Mouse (Mus musculus): ENCODE measurements around the gene Abcc3. TPM values are rescaled to one million over a fixed set of nuclear protein-coding genes. Genes with fewer than 3 reads are reported as not detected.

Gene Abcc3
- polyA plus RNA-seq, 2 experiments, result 3.5 to 4.7 TPM

DNA sequence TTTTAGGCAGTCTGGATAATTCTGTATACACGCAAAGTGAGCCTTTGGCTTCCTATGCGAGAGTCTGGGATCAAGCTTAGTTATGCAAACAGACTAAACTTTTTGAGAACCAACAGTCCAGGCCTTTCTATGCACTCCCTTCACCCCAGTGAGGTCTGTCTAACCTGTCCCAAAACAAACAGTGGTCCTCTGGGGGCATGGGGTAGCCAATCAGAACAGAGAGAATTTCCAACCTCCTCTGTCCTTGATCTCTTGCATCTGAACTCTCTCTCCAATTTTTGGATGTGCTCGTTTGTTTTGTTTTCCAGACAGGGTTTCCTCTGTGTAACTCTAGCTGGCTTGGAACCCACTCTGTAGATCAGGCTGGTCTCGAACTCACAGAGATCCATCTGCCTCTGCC, 3.8 kb downstream of the Abcc3 start:
- Histone ChIP-seq H3K4me2 (ENCODE audit: low read depth) (no peak overlapping the region), H3K27ac (no peak overlapping the region), H3K4me3 (ENCODE audit: insufficient read depth in 1 of 2, low read depth in 2 of 2, low read length in 2 of 2) (no peak overlapping the region), H3K27me3 (ENCODE audit: control insufficient read depth, insufficient read depth, low read length) (peaks cover 2% of the 10 kb centered on the region; the same call in 1 of the 2 replicates), H3K9me3 (ENCODE audit: control insufficient read depth, low read length) (no peaks in the 10 kb centered on the region), H3K9ac (replicated peaks) (no peak overlapping the region), H3K36me3 (replicated peaks; ENCODE audit: control insufficient read depth, insufficient read depth, low read depth) (no peaks in the 10 kb centered on the region), H3K4me1 (replicated peaks; ENCODE audit: control insufficient read depth in 2 of 2, insufficient read depth in 2 of 2, low read length in 1 of 2) (peaks cover 0 to 4% of the 10 kb centered on the region in 2 experiments; a peak in 1 of 4 replicates)
- ATAC-seq (ENCODE audit: insufficient read depth), result no peak
- no peak for DNase-seq (ENCODE audit: low read depth in 3 of 3, low spot score in 3 of 3)
- WGBS (ENCODE audit: insufficient replicate concordance), result 54% methylated on average over 4 of the region's 4 CpGs
- TF ChIP-seq CTCF (IDR thresholded peaks at IDR 0.05; ENCODE audit: low read depth), result no peak

GRCm38 (mm10) chr11:94387756-94388155, 5.0 kb downstream of the Abcc3 start:
- TF ChIP-seq CTCF (IDR thresholded peaks at IDR 0.05; ENCODE audit: low read depth), result no peak
- no peak for TF ChIP-seq EP300 (IDR thresholded peaks at IDR 0.05; ENCODE audit: low read depth)
- H3K27ac ChIP-seq, result no peak overlapping the region
- ATAC-seq (ENCODE audit: insufficient read depth) (no peak), DNase-seq (ENCODE audit: low read depth in 3 of 3, low spot score in 3 of 3) (no peak)
- H3K4me1 ChIP-seq (replicated peaks; ENCODE audit: control insufficient read depth in 2 of 2, insufficient read depth in 2 of 2, low read length in 1 of 2), result peaks cover 0 to 4% of the 10 kb centered on the region in 2 experiments; a peak in 1 of 4 replicates
- H3K9ac ChIP-seq (replicated peaks), result no peak overlapping the region
- H3K4me3 ChIP-seq (ENCODE audit: insufficient read depth in 1 of 2, low read depth in 2 of 2, low read length in 2 of 2), result no peak overlapping the region
- H3K36me3 ChIP-seq (replicated peaks; ENCODE audit: control insufficient read depth, insufficient read depth, low read depth), result no peaks in the 10 kb centered on the region
- H3K9me3 ChIP-seq (ENCODE audit: control insufficient read depth, low read length), result no peaks in the 10 kb centered on the region
- no peak overlapping the region for H3K4me2 ChIP-seq (ENCODE audit: low read depth)
- WGBS (ENCODE audit: insufficient replicate concordance), result 52% methylated on average over 4 of the region's 4 CpGs
- H3K27me3 ChIP-seq (ENCODE audit: control insufficient read depth, insufficient read depth, low read length), result no peaks in the 10 kb centered on the region; the same call in 1 of the 2 replicates

GRCm38 (mm10) chr11:94385977-94386771, 6.6 kb downstream of the Abcc3 start:
- no peaks in the 10 kb centered on the region for H3K9me3 ChIP-seq (ENCODE audit: control insufficient read depth, low read length)
- 10% methylated on average over 12 of the region's 12 CpGs for WGBS (ENCODE audit: insufficient replicate concordance)
- TF ChIP-seq CTCF (IDR thresholded peaks at IDR 0.05; ENCODE audit: low read depth), result no peak
- no peak for TF ChIP-seq EP300 (IDR thresholded peaks at IDR 0.05; ENCODE audit: low read depth)
- DNase-seq (ENCODE audit: low read depth in 3 of 3, low spot score in 3 of 3), result peak in 1 of 3 experiments; percentile 38
- H3K9ac ChIP-seq (replicated peaks), result no peak overlapping the region
- no peak overlapping the region for H3K4me3 ChIP-seq (ENCODE audit: insufficient read depth in 1 of 2, low read depth in 2 of 2, low read length in 2 of 2)
- H3K4me2 ChIP-seq (ENCODE audit: low read depth), result no peak overlapping the region
- no peak overlapping the region for H3K27ac ChIP-seq
- H3K4me1 ChIP-seq (replicated peaks; ENCODE audit: control insufficient read depth in 2 of 2, insufficient read depth in 2 of 2, low read length in 1 of 2), result peaks cover 0 to 4% of the 10 kb centered on the region in 2 experiments; a peak in 1 of 4 replicates
- no peaks in the 10 kb centered on the region for H3K36me3 ChIP-seq (replicated peaks; ENCODE audit: control insufficient read depth, insufficient read depth, low read depth)
- no peaks in the 10 kb centered on the region for H3K27me3 ChIP-seq (ENCODE audit: control insufficient read depth, insufficient read depth, low read length)
- peak; percentile 70 for ATAC-seq (ENCODE audit: insufficient read depth)

GRCm38 (mm10) chr11:94379736-94380135, 13.1 kb downstream of the Abcc3 start:
- Histone ChIP-seq H3K27me3 (ENCODE audit: control insufficient read depth, insufficient read depth, low read length) (no peaks in the 10 kb centered on the region), H3K4me2 (ENCODE audit: low read depth) (no peak overlapping the region), H3K4me1 (replicated peaks; ENCODE audit: control insufficient read depth in 2 of 2, insufficient read depth in 2 of 2, low read length in 1 of 2) (no peaks in the 10 kb centered on the region), H3K36me3 (replicated peaks; ENCODE audit: control insufficient read depth, insufficient read depth, low read depth) (no peaks in the 10 kb centered on the region), H3K27ac (no peak overlapping the region), H3K9me3 (ENCODE audit: control insufficient read depth, low read length) (no peaks in the 10 kb centered on the region), H3K9ac (replicated peaks) (no peak overlapping the region), H3K4me3 (ENCODE audit: insufficient read depth in 1 of 2, low read depth in 2 of 2, low read length in 2 of 2) (no peak overlapping the region)
- TF ChIP-seq EP300 (IDR thresholded peaks at IDR 0.05; ENCODE audit: low read depth) (no peak), CTCF (IDR thresholded peaks at IDR 0.05; ENCODE audit: low read depth) (no peak)
- WGBS (ENCODE audit: insufficient replicate concordance), result 28% methylated on average over 8 of the region's 8 CpGs
- DNase-seq (ENCODE audit: low read depth in 3 of 3, low spot score in 3 of 3) (no peak), ATAC-seq (ENCODE audit: insufficient read depth) (no peak)

GRCm38 (mm10) chr11:94379061-94379460, 13.7 kb downstream of the Abcc3 start:
- H3K4me3 ChIP-seq (ENCODE audit: insufficient read depth in 1 of 2, low read depth in 2 of 2, low read length in 2 of 2), result no peak overlapping the region
- no peaks in the 10 kb centered on the region for H3K27me3 ChIP-seq (ENCODE audit: control insufficient read depth, insufficient read depth, low read length)
- TF ChIP-seq CTCF (IDR thresholded peaks at IDR 0.05; ENCODE audit: low read depth) (no peak), EP300 (IDR thresholded peaks at IDR 0.05; ENCODE audit: low read depth) (no peak)
- H3K36me3 ChIP-seq (replicated peaks; ENCODE audit: control insufficient read depth, insufficient read depth, low read depth), result no peaks in the 10 kb centered on the region
- no peaks in the 10 kb centered on the region for H3K9me3 ChIP-seq (ENCODE audit: control insufficient read depth, low read length)
- no peak overlapping the region for H3K9ac ChIP-seq (replicated peaks)
- no peak for DNase-seq (ENCODE audit: low read depth in 3 of 3, low spot score in 3 of 3)
- no peaks in the 10 kb centered on the region for H3K4me1 ChIP-seq (replicated peaks; ENCODE audit: control insufficient read depth in 2 of 2, insufficient read depth in 2 of 2, low read length in 1 of 2)
- ATAC-seq (ENCODE audit: insufficient read depth), result no peak
- WGBS (ENCODE audit: insufficient replicate concordance), result 24% methylated on average over 2 of the region's 2 CpGs
- no peak overlapping the region for H3K4me2 ChIP-seq (ENCODE audit: low read depth)
- H3K27ac ChIP-seq, result no peak overlapping the region
